Mouse (Mus musculus): ENCODE results near the gene Jam2. TPM values are rescaled to one million over a fixed set of nuclear protein-coding genes. Genes with fewer than 3 reads are reported as not detected.

Gene Jam2
- polyA plus RNA-seq, 1 experiment from 2014 or later = 10.3 TPM

DNA sequence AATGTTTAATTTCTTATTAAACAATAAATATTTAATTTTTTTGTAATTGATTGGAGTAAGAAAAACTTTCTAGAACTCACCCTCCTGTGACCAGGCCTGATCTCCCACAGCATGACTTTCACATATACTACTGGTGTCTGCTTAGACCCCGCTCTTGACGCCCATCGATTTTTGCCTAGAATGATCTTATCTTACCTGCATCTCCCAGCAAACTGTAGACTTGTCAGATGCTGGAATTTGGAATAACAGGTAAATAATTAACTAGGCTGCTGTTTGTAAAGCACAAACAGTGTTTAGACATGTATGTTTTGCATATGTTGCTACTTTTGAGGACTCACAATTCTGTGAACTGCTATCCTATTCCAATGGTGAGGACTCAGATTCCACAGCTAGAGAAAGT lies 32.3 kb downstream of the Jam2 start:
- H3K4me1 ChIP-seq (ENCODE audit: control insufficient read depth in 2 of 2, insufficient read depth in 2 of 2, low read length in 2 of 2) = peaks cover 6 to 8% of the 10 kb centered on the region in 2 experiments; a peak in 3 of 4 replicates
- H3K36me3 ChIP-seq (ENCODE audit: control insufficient read depth, insufficient read depth, low read length) = no peaks in the 10 kb centered on the region
- H3K4me2 ChIP-seq (ENCODE audit: low read length) = no peak overlapping the region
- H3K9ac ChIP-seq (ENCODE audit: low read length) = no peak overlapping the region
- no peak for ATAC-seq (ENCODE audit: insufficient number of reproducible peaks, insufficient read depth, low FRiP score, low read depth)
- WGBS = 96% methylated on average over 3 of the region's 3 CpGs
- H3K4me3 ChIP-seq (ENCODE audit: control insufficient read depth in 1 of 2, insufficient read depth in 1 of 2, low read depth in 1 of 2, low read length in 2 of 2) = no peak overlapping the region
- H3K27ac ChIP-seq (replicated peaks in 1 of 2; ENCODE audit: control insufficient read depth in 1 of 2, insufficient read depth in 1 of 2, low read depth in 2 of 2, low read length in 2 of 2) = no peak overlapping the region
- H3K27me3 ChIP-seq (ENCODE audit: control insufficient read depth, insufficient read depth, low read length) = no peaks in the 10 kb centered on the region
- H3K9me3 ChIP-seq (ENCODE audit: control insufficient read depth, low read length) = 0 out of 2 replicates have a peak, but pooled peaks cover 4% of the 10 kb centered on the region

DNA sequence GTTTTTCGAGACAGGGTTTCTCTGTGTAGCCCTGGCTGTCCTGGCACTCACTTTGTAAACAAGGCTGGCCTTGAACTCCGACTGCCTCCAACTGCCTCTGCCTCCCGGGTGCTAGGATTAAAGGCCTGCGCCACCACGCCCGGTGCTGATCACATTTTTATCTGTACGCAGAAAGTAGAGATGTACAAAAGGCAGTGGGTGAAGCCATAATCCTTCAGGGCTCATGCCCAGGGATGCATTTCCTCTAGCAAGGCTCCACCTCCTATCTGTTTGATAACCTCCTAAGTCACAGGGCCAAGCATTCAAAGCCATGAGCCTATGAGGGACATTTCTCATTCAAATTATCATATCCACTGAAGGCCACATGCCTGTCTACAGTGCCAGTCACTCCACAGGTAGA lies 34.0 kb downstream of the Jam2 start:
- no peak for ATAC-seq (ENCODE audit: insufficient number of reproducible peaks, insufficient read depth, low FRiP score, low read depth)
- Histone ChIP-seq H3K4me3 (ENCODE audit: control insufficient read depth in 1 of 2, insufficient read depth in 1 of 2, low read depth in 1 of 2, low read length in 2 of 2) (no peak overlapping the region), H3K27me3 (ENCODE audit: control insufficient read depth, insufficient read depth, low read length) (no peaks in the 10 kb centered on the region), H3K4me2 (ENCODE audit: low read length) (no peak overlapping the region), H3K36me3 (ENCODE audit: control insufficient read depth, insufficient read depth, low read length) (no peaks in the 10 kb centered on the region), H3K4me1 (ENCODE audit: control insufficient read depth in 2 of 2, insufficient read depth in 2 of 2, low read length in 2 of 2) (no peaks in the 10 kb centered on the region), H3K27ac (replicated peaks in 1 of 2; ENCODE audit: control insufficient read depth in 1 of 2, insufficient read depth in 1 of 2, low read depth in 2 of 2, low read length in 2 of 2) (no peak overlapping the region), H3K9me3 (ENCODE audit: control insufficient read depth, low read length) (0 out of 2 replicates have a peak, but pooled peaks cover 4% of the 10 kb centered on the region), H3K9ac (ENCODE audit: low read length) (no peak overlapping the region)
- 84% methylated on average over 7 of the region's 7 CpGs for WGBS

DNA sequence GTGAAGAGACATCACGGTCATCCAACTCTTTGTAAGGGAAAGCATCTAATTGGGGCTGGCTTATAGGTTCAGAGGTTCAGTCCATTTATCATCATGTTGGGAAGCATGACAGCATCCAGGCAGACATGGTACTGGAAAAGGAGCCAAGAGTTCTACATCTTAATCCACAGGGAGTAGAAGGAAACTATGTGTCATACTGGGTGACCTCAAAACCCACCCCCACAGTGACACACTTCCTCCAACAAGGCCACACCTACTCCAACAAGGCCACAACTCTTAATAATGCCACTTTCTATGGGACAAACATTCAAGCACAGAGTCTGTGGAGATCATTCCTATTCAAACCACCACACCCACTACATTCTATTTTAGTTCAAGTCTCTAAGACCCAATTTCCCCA lies 36.3 kb downstream of the Jam2 start:
- Histone ChIP-seq H3K4me3 (ENCODE audit: control insufficient read depth in 1 of 2, insufficient read depth in 1 of 2, low read depth in 1 of 2, low read length in 2 of 2) (no peak overlapping the region), H3K27ac (replicated peaks in 1 of 2; ENCODE audit: control insufficient read depth in 1 of 2, insufficient read depth in 1 of 2, low read depth in 2 of 2, low read length in 2 of 2) (no peak overlapping the region), H3K36me3 (ENCODE audit: control insufficient read depth, insufficient read depth, low read length) (no peaks in the 10 kb centered on the region), H3K27me3 (ENCODE audit: control insufficient read depth, insufficient read depth, low read length) (no peaks in the 10 kb centered on the region), H3K4me2 (ENCODE audit: low read length) (no peak overlapping the region), H3K9ac (ENCODE audit: low read length) (no peak overlapping the region), H3K9me3 (ENCODE audit: control insufficient read depth, low read length) (0 out of 2 replicates have a peak, but pooled peaks cover 4% of the 10 kb centered on the region), H3K4me1 (ENCODE audit: control insufficient read depth in 2 of 2, insufficient read depth in 2 of 2, low read length in 2 of 2) (no peaks in the 10 kb centered on the region)
- no peak for ATAC-seq (ENCODE audit: insufficient number of reproducible peaks, insufficient read depth, low FRiP score, low read depth)
- WGBS = 79% methylated on average over 1 of the region's 1 CpGs

DNA sequence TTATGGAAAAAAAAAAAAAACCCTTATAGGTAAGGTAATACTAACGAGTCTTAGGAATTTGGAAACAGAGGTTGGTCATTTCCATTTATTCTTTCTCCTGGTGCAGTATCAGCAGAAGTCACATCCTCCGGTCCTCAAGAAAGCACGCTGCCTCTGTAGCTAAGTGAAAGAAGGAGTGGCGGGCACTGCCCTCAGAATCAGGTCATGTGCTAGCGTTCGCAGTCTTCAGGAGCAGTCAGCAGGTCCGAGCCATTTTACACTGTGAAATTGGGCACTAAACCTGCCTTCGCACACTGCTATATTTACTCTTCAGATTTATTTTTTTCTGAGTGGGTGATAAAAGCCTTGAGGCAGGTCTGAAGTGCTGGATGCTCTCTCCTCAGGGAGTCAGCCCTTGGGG lies 39.9 kb downstream of the Jam2 start:
- Histone ChIP-seq H3K9me3 (ENCODE audit: control insufficient read depth, low read length) (no peaks in the 10 kb centered on the region), H3K4me3 (ENCODE audit: control insufficient read depth in 1 of 2, insufficient read depth in 1 of 2, low read depth in 1 of 2, low read length in 2 of 2) (no peak overlapping the region), H3K4me2 (ENCODE audit: low read length) (no peak overlapping the region), H3K27me3 (ENCODE audit: control insufficient read depth, insufficient read depth, low read length) (no peaks in the 10 kb centered on the region), H3K36me3 (ENCODE audit: control insufficient read depth, insufficient read depth, low read length) (no peaks in the 10 kb centered on the region), H3K9ac (ENCODE audit: low read length) (no peak overlapping the region), H3K4me1 (ENCODE audit: control insufficient read depth in 2 of 2, insufficient read depth in 2 of 2, low read length in 2 of 2) (no peaks in the 10 kb centered on the region), H3K27ac (replicated peaks in 1 of 2; ENCODE audit: control insufficient read depth in 1 of 2, insufficient read depth in 1 of 2, low read depth in 2 of 2, low read length in 2 of 2) (no peak overlapping the region)
- ATAC-seq (ENCODE audit: insufficient number of reproducible peaks, insufficient read depth, low FRiP score, low read depth) = no peak
- 77% methylated on average over 8 of the region's 8 CpGs for WGBS

DNA sequence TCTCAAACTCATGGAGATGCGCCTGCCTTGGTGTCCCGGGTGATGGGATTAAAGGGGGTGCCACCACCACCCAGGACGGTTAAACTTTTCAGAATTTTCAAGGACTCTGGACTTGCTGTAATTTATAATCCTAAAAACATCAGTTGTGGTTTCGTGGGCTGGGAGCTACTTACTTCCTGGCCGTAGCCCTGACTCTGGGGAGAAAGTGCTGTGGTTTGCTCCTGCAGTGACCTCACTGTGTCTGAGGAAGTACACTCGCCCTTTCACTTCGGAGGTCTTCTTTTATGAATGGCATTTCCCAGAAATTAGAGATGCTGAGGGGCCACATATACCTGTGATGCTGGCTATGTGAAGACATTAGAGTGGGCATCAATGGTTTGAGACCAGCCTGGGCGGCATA lies 40.6 kb downstream of the Jam2 start:
- Histone ChIP-seq H3K9ac (ENCODE audit: low read length) (no peak overlapping the region), H3K36me3 (ENCODE audit: control insufficient read depth, insufficient read depth, low read length) (no peaks in the 10 kb centered on the region), H3K27ac (replicated peaks in 1 of 2; ENCODE audit: control insufficient read depth in 1 of 2, insufficient read depth in 1 of 2, low read depth in 2 of 2, low read length in 2 of 2) (no peak overlapping the region), H3K9me3 (ENCODE audit: control insufficient read depth, low read length) (no peaks in the 10 kb centered on the region), H3K4me1 (ENCODE audit: control insufficient read depth in 2 of 2, insufficient read depth in 2 of 2, low read length in 2 of 2) (no peaks in the 10 kb centered on the region), H3K27me3 (ENCODE audit: control insufficient read depth, insufficient read depth, low read length) (no peaks in the 10 kb centered on the region), H3K4me2 (ENCODE audit: low read length) (no peak overlapping the region), H3K4me3 (ENCODE audit: control insufficient read depth in 1 of 2, insufficient read depth in 1 of 2, low read depth in 1 of 2, low read length in 2 of 2) (no peak overlapping the region)
- no peak for ATAC-seq (ENCODE audit: insufficient number of reproducible peaks, insufficient read depth, low FRiP score, low read depth)
- WGBS = 72% methylated on average over 8 of the region's 8 CpGs

DNA sequence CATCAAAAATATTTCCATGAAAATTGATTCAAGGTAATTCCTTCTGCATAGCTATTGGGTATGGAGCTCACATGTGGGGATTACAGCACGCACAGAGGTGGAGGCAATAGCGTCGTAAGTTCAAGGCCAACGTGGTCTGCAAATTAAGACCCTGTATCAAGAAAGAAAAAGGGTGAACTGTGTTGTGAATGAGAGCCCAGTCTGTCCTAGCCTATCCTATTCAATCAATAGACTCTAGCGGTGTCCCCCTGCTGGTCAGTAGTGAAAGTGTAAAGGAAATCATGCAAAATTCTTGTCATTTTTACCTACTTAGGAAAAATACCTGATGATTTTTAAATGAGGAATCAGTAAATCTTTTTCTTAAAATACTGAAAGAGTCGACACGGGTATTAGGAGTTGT lies 43.5 kb downstream of the Jam2 start:
- H3K9ac ChIP-seq (ENCODE audit: low read length) = no peak overlapping the region
- WGBS = 31% methylated on average over 7 of the region's 7 CpGs
- peaks cover 12% of the 10 kb centered on the region for H3K36me3 ChIP-seq (ENCODE audit: control insufficient read depth, insufficient read depth, low read length)
- no peak for ATAC-seq (ENCODE audit: insufficient number of reproducible peaks, insufficient read depth, low FRiP score, low read depth)
- H3K27ac ChIP-seq (replicated peaks in 1 of 2; ENCODE audit: control insufficient read depth in 1 of 2, insufficient read depth in 1 of 2, low read depth in 2 of 2, low read length in 2 of 2) = no peak overlapping the region
- H3K4me1 ChIP-seq (ENCODE audit: control insufficient read depth in 2 of 2, insufficient read depth in 2 of 2, low read length in 2 of 2) = no peaks in the 10 kb centered on the region
- no peaks in the 10 kb centered on the region for H3K27me3 ChIP-seq (ENCODE audit: control insufficient read depth, insufficient read depth, low read length)
- H3K4me2 ChIP-seq (ENCODE audit: low read length) = no peak overlapping the region
- no peak overlapping the region for H3K4me3 ChIP-seq (ENCODE audit: control insufficient read depth in 1 of 2, insufficient read depth in 1 of 2, low read depth in 1 of 2, low read length in 2 of 2)
- no peaks in the 10 kb centered on the region for H3K9me3 ChIP-seq (ENCODE audit: control insufficient read depth, low read length)

DNA sequence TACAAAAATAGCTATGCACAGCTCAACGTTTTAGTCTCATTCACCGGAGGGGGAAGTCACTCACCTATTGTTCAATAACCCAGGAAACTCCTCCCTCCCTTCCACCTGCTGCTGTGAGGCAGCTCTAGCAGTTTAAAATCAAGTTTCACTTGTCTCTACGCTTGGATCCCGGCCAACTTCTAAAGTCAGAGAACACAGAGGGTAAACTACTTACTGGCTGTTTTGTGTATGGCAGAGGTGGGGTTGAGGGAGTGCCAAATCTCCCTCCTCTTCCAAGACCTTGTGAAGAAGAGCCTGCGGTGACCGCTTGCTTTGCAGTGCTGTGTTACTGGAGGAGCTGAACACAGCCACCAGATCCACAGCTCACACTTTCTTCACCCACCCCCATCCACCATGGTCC lies 51.1 kb downstream of the Jam2 start:
- Histone ChIP-seq H3K4me3 (ENCODE audit: control insufficient read depth in 1 of 2, insufficient read depth in 1 of 2, low read depth in 1 of 2, low read length in 2 of 2) (no peak overlapping the region), H3K36me3 (ENCODE audit: control insufficient read depth, insufficient read depth, low read length) (peaks cover 85% of the 10 kb centered on the region), H3K9me3 (ENCODE audit: control insufficient read depth, low read length) (no peaks in the 10 kb centered on the region), H3K4me2 (ENCODE audit: low read length) (no peak overlapping the region), H3K27me3 (ENCODE audit: control insufficient read depth, insufficient read depth, low read length) (no peaks in the 10 kb centered on the region), H3K9ac (ENCODE audit: low read length) (no peak overlapping the region), H3K27ac (replicated peaks in 1 of 2; ENCODE audit: control insufficient read depth in 1 of 2, insufficient read depth in 1 of 2, low read depth in 2 of 2, low read length in 2 of 2) (peak overlapping the region in 1 of 2 experiments; percentile 24; a peak in 1 of 4 replicates), H3K4me1 (ENCODE audit: control insufficient read depth in 2 of 2, insufficient read depth in 2 of 2, low read length in 2 of 2) (0 out of 4 replicates have a peak, but pooled peaks cover 0 to 3% of the 10 kb centered on the region in 2 experiments)
- 70% methylated on average over 6 of the region's 6 CpGs for WGBS
- no peak; the same call in 1 of the 2 replicates for ATAC-seq (ENCODE audit: insufficient number of reproducible peaks, insufficient read depth, low FRiP score, low read depth)

DNA sequence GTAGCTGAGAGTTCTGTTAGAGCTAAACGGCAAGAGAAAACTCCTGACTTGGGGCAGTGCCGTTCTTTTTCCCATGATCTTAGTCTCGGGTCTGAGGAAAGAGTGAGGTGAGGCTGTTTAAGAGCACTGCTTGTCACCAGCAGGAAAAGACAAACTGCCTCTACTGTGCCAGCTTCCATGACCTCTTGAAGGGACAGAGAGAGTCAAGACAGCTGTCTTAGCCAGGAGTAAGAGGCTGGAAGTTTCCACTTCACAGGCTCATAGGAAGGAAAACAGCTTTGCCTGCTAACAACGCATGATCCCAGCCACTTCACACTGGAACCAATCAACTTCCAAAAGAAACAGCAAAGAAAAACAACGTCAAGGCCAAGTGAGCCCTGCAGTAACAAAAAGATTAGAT lies 57.8 kb downstream of the Jam2 start:
- ATAC-seq (ENCODE audit: insufficient number of reproducible peaks, insufficient read depth, low FRiP score, low read depth) = no peak
- peaks cover 4 to 22% of the 10 kb centered on the region in 2 experiments; a peak in 3 of 4 replicates for H3K4me1 ChIP-seq (ENCODE audit: control insufficient read depth in 2 of 2, insufficient read depth in 2 of 2, low read length in 2 of 2)
- H3K36me3 ChIP-seq (ENCODE audit: control insufficient read depth, insufficient read depth, low read length) = peaks cover 60% of the 10 kb centered on the region
- H3K27me3 ChIP-seq (ENCODE audit: control insufficient read depth, insufficient read depth, low read length) = no peaks in the 10 kb centered on the region
- no peaks in the 10 kb centered on the region for H3K9me3 ChIP-seq (ENCODE audit: control insufficient read depth, low read length)
- peak overlapping the region; percentile 33 to 50; a peak in 1 of 4 replicates for H3K27ac ChIP-seq (replicated peaks in 1 of 2; ENCODE audit: control insufficient read depth in 1 of 2, insufficient read depth in 1 of 2, low read depth in 2 of 2, low read length in 2 of 2)
- 68% methylated on average over 5 of the region's 5 CpGs for WGBS
- H3K4me3 ChIP-seq (ENCODE audit: control insufficient read depth in 1 of 2, insufficient read depth in 1 of 2, low read depth in 1 of 2, low read length in 2 of 2) = no peak overlapping the region
- H3K9ac ChIP-seq (ENCODE audit: low read length) = no peak overlapping the region; the same call in 1 of the 2 replicates
- H3K4me2 ChIP-seq (ENCODE audit: low read length) = no peak overlapping the region

All from heart, embryonic 14.5 days (tissue).